Mouse (Mus musculus): ENCODE results near the gene Hebp1.

Gene Hebp1

GRCm38 (mm10) chr6:135162311-135162710 lies 35.5 kb downstream of the Hebp1 start:
- ATAC-seq (ENCODE audit: low TSS enrichment), result no peak

GRCm38 (mm10) chr6:135161356-135161755 lies 36.5 kb downstream of the Hebp1 start:
- no peak for ATAC-seq (ENCODE audit: low TSS enrichment)

DNA sequence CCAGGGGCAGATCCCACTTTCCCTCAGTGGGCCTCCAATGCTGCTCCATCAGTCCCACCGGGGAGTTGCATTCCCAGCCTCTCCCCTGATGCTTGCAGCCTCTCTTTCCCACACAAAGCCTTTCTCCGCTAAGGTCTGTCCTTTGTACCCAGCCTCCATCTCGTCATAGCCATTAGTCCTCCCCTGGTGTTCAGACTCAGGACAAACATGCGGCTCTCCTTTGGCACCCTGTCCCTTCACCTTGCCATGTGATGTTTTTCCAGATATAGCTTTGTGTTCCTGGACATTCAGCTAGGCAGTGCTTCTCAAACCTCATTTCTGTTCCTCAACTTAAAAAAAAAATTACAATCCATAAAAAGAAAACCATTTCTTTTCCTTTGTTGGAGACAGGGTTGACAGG lies 39.3 kb downstream of the Hebp1 start:
- ATAC-seq (ENCODE audit: low TSS enrichment), result no peak

DNA sequence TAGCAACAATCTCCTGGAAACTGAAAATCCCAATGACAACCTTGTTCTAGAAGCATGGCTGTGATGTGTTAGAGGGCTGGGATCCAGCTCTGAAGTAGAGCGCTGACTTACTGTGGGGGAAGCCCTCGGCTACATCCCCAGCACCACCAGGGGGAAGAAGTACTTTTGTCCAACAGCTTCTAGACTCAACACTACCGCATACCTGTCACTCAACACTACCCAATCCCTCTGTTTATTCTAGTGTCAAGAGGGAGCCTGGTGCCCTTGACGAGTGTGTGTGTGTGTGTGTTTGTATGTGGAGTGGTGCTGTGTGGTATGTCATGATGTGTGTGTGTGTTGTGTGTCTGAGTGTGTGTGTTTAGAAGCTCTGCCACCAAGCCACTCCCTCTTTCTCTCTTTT lies 40.3 kb downstream of the Hebp1 start:
- no peak for ATAC-seq (ENCODE audit: low TSS enrichment)

DNA sequence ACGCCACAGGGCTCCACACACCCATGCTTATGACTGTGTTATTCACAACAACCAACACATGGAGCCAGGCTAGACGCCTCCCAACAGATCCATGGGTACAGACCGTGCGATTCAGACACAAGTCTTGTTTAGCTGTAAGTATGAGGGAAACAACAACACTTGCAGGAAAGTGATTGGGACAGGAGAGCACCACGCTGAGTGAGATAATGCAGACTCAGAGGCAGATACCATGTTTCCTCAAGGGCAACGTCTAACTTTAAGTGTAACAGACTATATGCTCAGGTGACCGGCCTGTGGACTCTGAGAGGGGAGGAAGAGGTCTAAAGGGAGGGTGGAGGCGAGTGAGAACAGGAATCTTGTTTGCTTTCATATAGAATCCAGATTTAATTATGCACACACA lies 41.2 kb downstream of the Hebp1 start:
- ATAC-seq (ENCODE audit: low TSS enrichment), result no peak

DNA sequence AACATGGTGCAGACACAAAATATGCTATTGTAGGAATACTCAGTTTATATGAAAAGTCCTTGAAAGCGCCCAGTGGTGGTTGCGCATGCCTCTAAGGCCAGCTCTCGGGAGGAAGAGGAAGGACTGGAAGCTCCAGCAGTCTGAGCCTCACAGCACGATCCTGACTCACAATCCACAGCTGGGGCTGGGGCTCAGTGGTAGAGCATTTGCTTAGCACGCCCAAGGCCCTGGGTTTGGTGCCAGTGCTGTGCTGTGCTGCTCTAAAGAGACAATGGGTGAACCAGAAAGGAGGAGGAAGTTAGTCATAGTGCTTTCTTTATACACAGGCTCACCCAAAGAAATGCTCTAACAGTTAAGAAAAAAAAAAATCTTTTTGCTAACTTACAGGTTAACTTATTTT lies 44.1 kb downstream of the Hebp1 start:
- ATAC-seq (ENCODE audit: low TSS enrichment), result peak; percentile 58

DNA sequence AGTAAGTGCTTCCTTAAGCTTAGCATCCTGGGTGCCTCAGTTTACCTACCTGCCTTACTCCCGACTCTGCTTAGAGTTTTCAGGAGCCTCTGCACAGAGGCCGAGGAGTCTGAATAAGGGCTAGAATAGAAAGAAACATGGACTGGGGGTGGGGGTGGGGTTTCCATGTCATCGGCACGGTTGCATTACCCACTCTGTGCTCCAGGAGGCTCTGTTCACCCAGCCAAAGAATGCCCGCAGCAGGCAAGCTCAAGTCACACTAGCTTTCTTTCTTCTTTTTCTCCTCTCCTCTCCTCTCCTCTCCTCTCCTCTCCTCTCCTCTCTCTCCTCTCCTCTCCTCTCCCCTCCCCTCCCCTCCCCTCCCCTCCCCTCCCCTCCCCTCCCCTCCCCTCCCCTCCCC lies 47.5 kb downstream of the Hebp1 start:
- peak; percentile 79 for ATAC-seq (ENCODE audit: low TSS enrichment)

GRCm38 (mm10) chr6:135149722-135150121 lies 48.1 kb downstream of the Hebp1 start:
- ATAC-seq (ENCODE audit: low TSS enrichment), result no peak

DNA sequence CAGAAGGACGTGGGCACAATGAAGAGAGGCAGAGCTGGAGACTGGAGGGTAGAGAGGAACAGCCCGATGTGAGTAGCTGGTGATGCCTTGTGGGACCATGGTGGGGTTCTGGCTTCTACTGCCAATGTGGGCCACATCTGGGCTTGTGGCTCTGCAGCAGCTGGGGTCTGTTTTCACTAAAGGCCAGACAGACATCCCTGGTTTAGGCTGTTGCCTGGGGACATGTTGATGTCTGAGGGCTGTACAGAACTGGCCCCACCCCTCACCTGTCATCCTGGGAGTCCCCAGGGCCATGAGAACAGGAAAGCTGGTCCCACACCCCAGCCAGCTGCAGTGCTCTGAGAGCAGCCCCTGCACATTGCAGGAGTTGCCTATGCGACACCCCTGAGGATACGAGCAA lies 48.6 kb downstream of the Hebp1 start:
- no peak for ATAC-seq (ENCODE audit: low TSS enrichment)

- ATAC-seq (ENCODE audit: low TSS enrichment), result no peak
Measured at GRCm38 (mm10) chr6:135148506-135148905, 49.3 kb downstream of the Hebp1 start.

GRCm38 (mm10) chr6:135145976-135146375 lies 51.8 kb downstream of the Hebp1 start:
- no peak for ATAC-seq (ENCODE audit: low TSS enrichment)

DNA sequence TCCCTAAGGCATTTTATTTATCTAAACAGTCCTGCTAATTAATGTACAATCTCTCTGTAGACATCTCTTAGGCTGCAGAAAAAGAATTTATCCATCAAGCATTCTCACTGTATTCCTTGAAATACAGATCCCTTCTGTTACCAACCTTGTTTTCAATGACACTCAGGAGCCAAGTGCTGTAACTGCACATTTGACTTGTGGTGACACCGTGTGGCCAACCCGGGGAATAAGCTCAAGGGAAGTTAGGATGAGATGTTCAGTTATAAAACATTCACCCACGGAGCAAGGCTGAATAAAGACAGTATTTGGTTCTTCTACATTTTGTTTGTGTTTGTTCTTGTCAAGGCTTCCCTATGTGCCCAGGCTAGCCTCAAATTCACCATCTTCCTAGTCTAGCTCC lies 53.3 kb downstream of the Hebp1 start:
- ATAC-seq (ENCODE audit: low TSS enrichment), result peak; percentile 90

DNA sequence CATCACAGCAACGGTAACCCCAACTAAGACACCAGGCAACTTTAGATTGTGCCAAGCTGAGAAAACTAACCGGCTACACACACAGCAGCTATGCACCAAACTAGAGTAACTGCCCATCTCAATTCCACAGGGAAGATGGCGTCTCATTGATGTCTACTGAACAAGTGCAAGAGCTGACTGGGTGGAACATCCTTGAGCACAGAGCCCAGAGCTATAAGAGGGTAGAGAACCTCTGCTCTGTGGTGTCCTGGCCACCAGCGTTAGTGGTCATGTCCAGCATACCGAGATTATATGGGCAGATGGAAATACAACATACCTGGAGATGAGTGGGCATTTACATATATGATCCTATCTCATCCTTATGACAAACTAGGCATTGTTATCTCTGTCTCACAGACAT lies 54.7 kb downstream of the Hebp1 start:
- no peak for ATAC-seq (ENCODE audit: low TSS enrichment)

GRCm38 (mm10) chr6:135141451-135142147 lies 56.2 kb downstream of the Hebp1 start:
- peak; percentile 79 for ATAC-seq (ENCODE audit: low TSS enrichment)

- ATAC-seq (ENCODE audit: low TSS enrichment), result no peak
Measured at GRCm38 (mm10) chr6:135138746-135139145, 59.1 kb downstream of the Hebp1 start.

- ATAC-seq (ENCODE audit: low TSS enrichment), result no peak
Measured at GRCm38 (mm10) chr6:135138207-135138606, 59.6 kb downstream of the Hebp1 start.

- ATAC-seq (ENCODE audit: low TSS enrichment), result no peak
Measured at GRCm38 (mm10) chr6:135137736-135138135, 60.1 kb downstream of the Hebp1 start.

DNA sequence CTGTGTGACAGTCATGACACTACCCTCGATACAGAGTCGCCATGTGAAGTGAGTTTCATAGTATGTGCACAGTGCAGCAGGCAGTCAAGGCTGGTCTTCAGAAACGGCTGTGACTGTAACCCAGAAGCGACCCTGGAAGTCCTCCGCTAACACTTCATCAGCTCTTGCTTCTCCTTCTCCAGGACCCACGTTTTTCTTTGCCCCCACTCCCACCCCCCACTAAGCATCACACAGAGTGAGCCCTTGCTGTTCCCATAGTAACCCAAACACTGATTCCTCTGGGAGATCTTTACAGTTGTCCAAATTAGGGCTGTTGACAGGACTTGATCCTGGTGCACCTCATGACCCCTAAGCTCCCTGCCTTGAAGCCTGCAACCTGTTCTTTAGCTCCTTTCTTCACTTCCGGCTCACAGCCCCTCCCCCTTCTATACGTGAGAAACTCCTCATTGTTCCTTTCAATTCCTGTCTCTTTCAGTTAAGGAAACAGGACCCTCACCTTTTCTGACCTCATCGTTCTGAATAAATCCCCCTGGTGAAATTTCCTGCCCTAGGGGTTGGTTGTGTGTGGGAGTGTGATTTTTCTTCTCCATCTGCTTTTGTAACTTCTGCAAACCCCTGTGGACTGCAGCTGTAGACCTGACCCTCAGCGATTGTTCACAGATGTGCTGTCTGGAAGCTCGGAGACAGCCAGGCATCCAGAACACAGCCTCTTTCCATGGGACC lies 61.2 kb downstream of the Hebp1 start:
- ATAC-seq (ENCODE audit: low TSS enrichment), result no peak

GRCm38 (mm10) chr6:135135735-135136134 lies 62.1 kb downstream of the Hebp1 start:
- no peak for ATAC-seq (ENCODE audit: low TSS enrichment)

DNA sequence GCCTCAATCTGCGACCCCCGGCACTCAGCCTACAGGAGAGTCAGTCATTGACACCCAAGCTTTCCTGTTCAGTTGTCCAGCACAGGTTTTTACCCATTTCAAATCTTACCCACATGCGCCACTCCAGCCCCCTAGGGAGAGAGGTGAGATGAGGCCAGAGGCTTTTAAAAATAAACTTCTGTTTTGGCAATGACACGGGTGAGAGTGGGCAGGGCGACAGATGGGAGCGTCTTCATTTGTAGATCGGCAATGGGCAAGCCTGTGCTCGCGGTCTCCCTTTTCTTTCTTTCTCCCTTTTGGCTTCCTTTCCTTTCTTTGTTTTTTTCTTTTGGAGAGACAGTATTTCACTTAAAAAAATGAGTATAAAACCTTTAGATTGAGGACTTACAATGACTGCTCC lies 64.3 kb downstream of the Hebp1 start:
- peak; percentile 34; the same call in 1 of the 2 replicates for ATAC-seq (ENCODE audit: low TSS enrichment)

- ATAC-seq (ENCODE audit: low TSS enrichment), result 0 out of 2 replicates have a peak, but pooled peaks have one; percentile 6
Measured at GRCm38 (mm10) chr6:135133086-135133485, 64.7 kb downstream of the Hebp1 start.

DNA sequence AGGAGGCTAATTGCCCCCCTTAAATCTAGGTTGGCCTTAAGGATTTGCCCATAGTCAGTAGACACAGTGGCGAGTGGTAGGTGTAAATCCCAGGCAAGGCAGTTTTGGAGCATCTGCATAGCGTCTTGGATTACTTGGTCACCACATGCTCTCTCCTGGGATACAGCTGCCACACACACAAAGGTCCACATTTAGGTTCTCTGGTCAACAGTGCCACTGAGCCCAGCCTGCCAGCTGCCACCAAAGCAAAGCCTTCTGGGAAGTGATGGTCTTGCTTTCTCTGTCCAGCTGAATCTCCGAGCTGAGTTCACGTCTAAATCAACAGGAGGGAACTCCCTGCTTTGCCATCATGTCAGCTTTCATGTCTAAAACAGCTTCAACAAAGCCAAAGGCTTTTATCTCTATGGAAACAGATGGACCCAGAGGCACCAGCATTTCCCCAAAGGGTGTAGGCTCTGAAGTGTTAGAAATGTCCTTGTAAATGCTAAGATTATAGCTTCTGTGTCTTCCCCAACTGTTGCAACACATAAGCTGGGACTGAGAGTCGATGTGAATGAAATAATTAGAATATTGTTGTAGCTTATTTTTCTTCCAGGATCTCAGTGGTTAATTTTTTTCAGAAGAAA lies 73.0 kb downstream of the Hebp1 start:
- peak; percentile 73 for ATAC-seq (ENCODE audit: low TSS enrichment)

GRCm38 (mm10) chr6:135118183-135118582 lies 79.6 kb downstream of the Hebp1 start, which contains the start of gene Gprc5d:
Gene Gprc5d (minus strand): TSS chr6:135118283.
- no peak for ATAC-seq (ENCODE audit: low TSS enrichment)
